Mouse (Mus musculus) liver, embryonic 14.5 days (tissue): ENCODE results near the gene Adamts17. TPM values are rescaled to one million over a fixed set of nuclear protein-coding genes. Genes with fewer than 3 reads are reported as not detected.

Experiments used
- ATAC-seq: fragments of 200-750 bp; cut with Nextera tagmentation; 2 replicates; pipeline ENCODE4 v1.8.0; 2017; ENCODE audit warnings: moderate number of reproducible peaks, mild to moderate bottlenecking, moderate library complexity; ENCODE audit not compliant: insufficient read depth
- DNase-seq, 3 experiments: peaks; one replicate each; pipeline ENCODE4 v3.0.0-alpha.2; 2012 to 2013; ENCODE audit warnings: low read depth in 3 of 3, low spot score in 3 of 3
- H3K27ac ChIP-seq: fragments of 300-500 bp; sonication (generic); 2 replicates; pipeline ENCODE4 v1.5.1; 2014; ENCODE audit warnings: moderate library complexity, mild to moderate bottlenecking, control low read depth, inconsistent platforms
- H3K27me3 ChIP-seq: fragments of 300-500 bp; sonication (generic); 2 replicates; pipeline ENCODE4 v1.6.1; 2014; ENCODE audit warnings: mild to moderate bottlenecking, low read length, moderate library complexity; ENCODE audit not compliant: control insufficient read depth, insufficient read depth
- H3K36me3 ChIP-seq: fragments of 300-500 bp; sonication (generic); replicated peaks from 2 replicates; pipeline ENCODE4 v1.6.1; 2014; ENCODE audit warnings: low read depth; ENCODE audit not compliant: control insufficient read depth, insufficient read depth
- H3K4me1 ChIP-seq, 2 experiments: fragments of 200-500 bp in 1 of 2; fragments of 300-500 bp in 1 of 2; sonication (generic) in 1 of 2; replicated peaks; 2 replicates each; pipeline ENCODE4 v1.6.1; 2012 to 2014; ENCODE audit warnings: antibody characterized with exemption in 1 of 2, inconsistent platforms in 1 of 2, low read length in 1 of 2; ENCODE audit not compliant: control insufficient read depth in 2 of 2, insufficient read depth in 2 of 2
- H3K4me2 ChIP-seq: fragments of 300-500 bp; sonication (generic); 2 replicates; pipeline ENCODE4 v1.6.1; 2014; ENCODE audit warnings: low read depth, mild to moderate bottlenecking, control low read depth, moderate library complexity
- H3K4me3 ChIP-seq, 2 experiments: fragments of 200-500 bp in 1 of 2; fragments of 300-500 bp in 1 of 2; sonication (generic) in 1 of 2; 2 replicates each; pipeline ENCODE4 v1.5.1; 2012 to 2014; ENCODE audit warnings: low read depth in 2 of 2, low read length in 2 of 2, mild to moderate bottlenecking in 2 of 2, control low read depth in 1 of 2, inconsistent platforms in 1 of 2, moderate library complexity in 1 of 2; ENCODE audit not compliant: insufficient read depth in 1 of 2
- H3K9ac ChIP-seq: fragments of 300-500 bp; sonication (generic); replicated peaks from 2 replicates; pipeline ENCODE4 v1.6.1; 2014; ENCODE audit warnings: mild to moderate bottlenecking, control low read depth, moderate library complexity
- H3K9me3 ChIP-seq: fragments of 300-500 bp; sonication (generic); 2 replicates; pipeline ENCODE4 v1.6.1; 2016; ENCODE audit warnings: low read length, mixed read lengths; ENCODE audit not compliant: control insufficient read depth
- CTCF ChIP-seq: IDR thresholded peaks from 2 replicates; pipeline ENCODE4 v1.5.1; 2016; ENCODE audit warnings: antibody characterized with exemption, low read depth, control low read depth
- EP300 ChIP-seq: IDR thresholded peaks from 2 replicates; pipeline ENCODE4 v1.6.1; 2016; ENCODE audit warnings: antibody characterized with exemption, low read depth
- WGBS: fragments of 180-500 bp; shearing (Covaris S2); extraction: QIAGEN DNeasy Blood & Tissue Kit; methylation state at CpG from one replicate; pipeline ENCODE4 v1.1.7; 2014; ENCODE audit not compliant: insufficient replicate concordance; 5-methylcytosine and 5-hydroxymethylcytosine counted together
- polyA plus RNA-seq, 2 experiments: library from polyadenylated mRNA; depleted of rRNA in 1 of 2; stranded (reverse) in 1 of 2; unstranded in 1 of 2; fragments of >200 nt; fragmentation: Nextera tagmentation in 1 of 2; extraction: Ambion mirVana in 1 of 2; gene quantifications; 2 replicates each; pipeline versions ENCODE4 v1.2.1 to v1.2.3; 2012 to 2014

The Adamts17 gene
- polyA plus RNA-seq, 2 experiments = 0.15 TPM; not detected in 1

DNA sequence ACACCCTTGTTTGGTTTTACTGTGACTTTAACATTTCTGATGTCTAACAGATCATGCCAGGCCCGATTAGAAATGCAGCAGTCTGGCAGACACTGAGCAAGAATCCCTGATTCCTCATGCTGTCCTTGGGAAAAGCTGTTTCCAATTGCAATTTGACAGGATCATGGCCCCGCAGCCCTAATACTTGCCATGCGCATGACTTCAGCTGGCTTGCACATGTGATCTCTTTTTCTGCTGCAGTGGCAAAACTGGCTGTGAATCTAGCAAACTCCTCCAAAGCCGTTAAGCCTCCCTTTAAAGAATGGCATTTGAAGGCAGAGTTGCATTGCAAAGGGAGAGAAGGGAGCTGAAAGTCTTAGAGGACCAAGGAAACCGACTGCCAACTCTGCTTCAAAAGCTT, 40.7 kb upstream of the Adamts17 start:
- no peak overlapping the region for H3K4me2 ChIP-seq
- TF ChIP-seq EP300 (no peak), CTCF (no peak)

DNA sequence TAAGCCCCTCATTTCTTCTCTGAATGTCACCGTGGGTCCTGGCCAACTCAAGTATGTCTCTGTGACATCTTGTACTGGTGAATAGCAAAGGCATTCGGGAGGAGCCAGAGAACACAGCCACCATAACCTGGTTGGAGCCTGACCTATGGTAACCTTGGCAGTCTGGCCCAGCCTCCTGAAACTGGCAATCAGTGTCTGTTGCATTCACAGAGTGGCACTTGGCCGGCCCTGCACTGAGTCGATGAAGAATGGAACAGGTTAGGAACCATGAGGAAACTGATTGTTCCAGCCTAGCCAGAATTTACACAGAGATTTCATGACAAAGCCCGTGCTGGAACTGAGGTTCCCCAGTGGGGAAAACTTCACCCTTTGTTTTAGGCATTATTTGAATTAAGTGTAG, 38.8 kb upstream of the Adamts17 start:
- H3K4me3 ChIP-seq = no peak overlapping the region
- WGBS = 53% methylated on average over 5 of the region's 5 CpGs
- no peak for DNase-seq
- ATAC-seq = no peak
- H3K27me3 ChIP-seq = no peaks in the 10 kb centered on the region
- no peak overlapping the region for H3K9ac ChIP-seq
- H3K4me1 ChIP-seq = no peaks in the 10 kb centered on the region
- no peaks in the 10 kb centered on the region for H3K9me3 ChIP-seq
- no peak overlapping the region for H3K4me2 ChIP-seq
- TF ChIP-seq EP300 = no peak
- no peak for TF ChIP-seq CTCF
- no peak overlapping the region for H3K27ac ChIP-seq
- no peaks in the 10 kb centered on the region for H3K36me3 ChIP-seq

More for the DNA sequence above, 40.7 kb upstream of the Adamts17 start:
- ATAC-seq (no peak), DNase-seq (no peak)
- Histone ChIP-seq H3K4me1 (no peaks in the 10 kb centered on the region), H3K27ac (no peak overlapping the region), H3K27me3 (no peaks in the 10 kb centered on the region), H3K4me3 (no peak overlapping the region), H3K36me3 (no peaks in the 10 kb centered on the region), H3K9me3 (no peaks in the 10 kb centered on the region), H3K9ac (no peak overlapping the region)
- WGBS = 59% methylated on average over 5 of the region's 5 CpGs

DNA sequence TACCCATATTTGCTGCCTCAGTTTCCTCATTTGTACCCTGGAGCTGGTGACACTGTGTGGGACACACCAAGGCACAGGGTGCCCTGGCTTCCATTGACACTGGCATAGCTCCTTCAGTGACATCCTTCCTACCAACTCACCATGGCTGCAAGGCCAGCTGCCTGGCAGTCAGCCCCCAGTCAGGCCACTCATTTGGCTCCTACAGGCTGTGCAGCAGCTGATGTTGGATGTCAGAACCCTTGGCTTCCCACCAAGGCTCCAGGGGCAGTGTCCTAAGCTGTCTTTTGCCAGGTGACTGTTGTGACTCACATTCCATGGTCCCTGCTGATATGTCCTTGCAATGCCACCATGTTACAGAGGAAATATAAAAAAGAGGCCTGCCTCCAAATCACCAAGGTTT, 37.8 kb upstream of the Adamts17 start:
- no peak overlapping the region for H3K27ac ChIP-seq
- H3K9ac ChIP-seq = no peak overlapping the region
- H3K4me1 ChIP-seq = no peaks in the 10 kb centered on the region
- H3K27me3 ChIP-seq = no peaks in the 10 kb centered on the region
- ATAC-seq (no peak), DNase-seq (no peak)
- no peak overlapping the region for H3K4me3 ChIP-seq
- no peak overlapping the region for H3K4me2 ChIP-seq
- H3K9me3 ChIP-seq = no peaks in the 10 kb centered on the region
- no peaks in the 10 kb centered on the region for H3K36me3 ChIP-seq
- no peak for TF ChIP-seq EP300

DNA sequence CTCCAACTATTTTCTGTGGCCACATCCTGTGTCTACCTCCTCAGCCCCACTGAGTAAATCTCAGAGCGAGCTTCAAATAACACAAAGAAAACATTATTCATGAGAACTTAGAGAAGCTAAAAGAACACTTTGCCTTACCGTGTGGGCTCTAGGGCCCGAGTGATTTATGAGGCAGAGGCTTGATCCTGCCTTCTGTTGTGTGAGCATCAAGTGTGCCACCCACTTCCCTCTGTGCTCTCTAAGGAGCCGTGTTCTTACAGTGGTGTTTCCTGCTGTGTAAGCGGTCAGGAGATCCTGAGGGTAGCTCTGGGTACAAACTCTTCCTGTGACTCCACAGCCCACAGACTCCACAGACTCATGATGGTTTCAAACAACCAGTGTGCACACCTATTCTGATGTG, 35.7 kb upstream of the Adamts17 start:
- no peak overlapping the region for H3K4me2 ChIP-seq
- no peak overlapping the region for H3K4me3 ChIP-seq
- H3K4me1 ChIP-seq = no peaks in the 10 kb centered on the region
- ATAC-seq (no peak), DNase-seq (no peak)
- H3K36me3 ChIP-seq = no peaks in the 10 kb centered on the region
- H3K27me3 ChIP-seq = no peaks in the 10 kb centered on the region
- no peak overlapping the region for H3K27ac ChIP-seq
- WGBS = 11% methylated on average over 5 of the region's 5 CpGs
- no peaks in the 10 kb centered on the region for H3K9me3 ChIP-seq
- H3K9ac ChIP-seq = no peak overlapping the region
- TF ChIP-seq CTCF (no peak), EP300 (no peak)

DNA sequence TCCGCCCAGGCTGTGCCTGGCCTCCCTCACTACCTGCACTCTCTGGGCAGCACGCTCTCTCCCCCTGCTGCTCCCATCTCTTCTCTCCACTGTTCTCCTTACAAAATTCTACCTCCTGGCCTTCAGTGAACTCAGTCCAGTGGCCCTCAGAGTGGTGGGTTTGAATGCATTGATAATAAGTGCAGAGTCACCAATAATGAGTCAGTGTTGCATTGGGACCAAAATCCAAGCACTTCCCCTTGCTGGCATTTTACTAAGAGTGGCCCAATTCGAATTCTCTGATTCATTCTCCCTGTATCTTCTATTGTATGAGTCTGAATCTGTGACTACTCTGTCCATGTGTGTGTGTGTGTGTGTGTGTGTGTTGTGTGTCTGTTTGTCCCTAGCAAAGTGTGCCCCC, 32.7 kb upstream of the Adamts17 start:
- Histone ChIP-seq H3K9ac (no peak overlapping the region), H3K4me2 (no peak overlapping the region), H3K27me3 (no peaks in the 10 kb centered on the region), H3K4me3 (no peak overlapping the region), H3K9me3 (no peaks in the 10 kb centered on the region), H3K36me3 (no peaks in the 10 kb centered on the region), H3K27ac (no peak overlapping the region), H3K4me1 (no peaks in the 10 kb centered on the region)
- no peak for ATAC-seq
- 53% methylated on average over 3 of the region's 3 CpGs for WGBS
- no peak for DNase-seq
- TF ChIP-seq CTCF = no peak
- no peak for TF ChIP-seq EP300

DNA sequence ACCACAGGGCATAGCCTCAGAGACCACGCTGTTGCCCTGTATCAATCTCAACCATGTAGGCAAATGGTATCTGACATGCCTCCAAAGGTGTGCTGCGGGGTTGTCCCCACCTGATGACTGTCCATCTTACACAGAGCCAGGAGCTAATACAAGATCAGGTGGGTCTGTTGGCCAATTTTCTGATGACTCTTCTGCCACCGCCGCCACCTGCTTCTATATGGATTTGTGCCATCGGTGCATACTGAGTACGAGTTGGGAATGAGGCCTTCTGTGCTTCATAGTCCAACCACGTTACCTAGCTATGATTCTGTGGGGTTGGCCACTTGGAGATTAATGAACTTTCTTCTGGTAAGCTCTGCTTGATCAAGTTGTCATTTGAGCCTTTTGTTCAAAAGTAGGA, 29.1 kb upstream of the Adamts17 start:
- H3K9ac ChIP-seq = no peak overlapping the region
- H3K4me3 ChIP-seq = no peak overlapping the region
- WGBS = 69% methylated on average over 7 of the region's 7 CpGs
- no peaks in the 10 kb centered on the region for H3K36me3 ChIP-seq
- no peak for ATAC-seq
- no peaks in the 10 kb centered on the region for H3K27me3 ChIP-seq
- DNase-seq = no peak
- no peak overlapping the region for H3K4me2 ChIP-seq
- H3K4me1 ChIP-seq = no peaks in the 10 kb centered on the region
- TF ChIP-seq CTCF = no peak
- TF ChIP-seq EP300 = no peak
- no peak overlapping the region for H3K27ac ChIP-seq
- no peaks in the 10 kb centered on the region for H3K9me3 ChIP-seq
